Mouse (Mus musculus): ENCODE measurements at regions not wholly inside any gene's neighbourhood (a gene's known extent, or its start where the extent isn't known, plus 50 kb on each side); places are given as distances from the start of the nearest gene placed in this dataset.

GRCm38 (mm10) chr4:31609559-31609958 is 354.3 kb upstream of the Map3k7 start:
- Histone ChIP-seq H3K9ac (no peak overlapping the region), H3K9me3 (replicated peaks) (no peaks in the 10 kb centered on the region), H3K27me3 (no peaks in the 10 kb centered on the region), H3K4me2 (no peak overlapping the region), H3K4me1 (peaks cover 15% of the 10 kb centered on the region), H3K27ac (no peak overlapping the region), H3K36me3 (no peaks in the 10 kb centered on the region), H3K4me3 (replicated peaks) (no peak overlapping the region)
- no peak for ATAC-seq (replicated peaks; ENCODE audit: low FRiP score)
- WGBS, result 77% methylated on average over 6 of the region's 6 CpGs

- H3K9ac ChIP-seq, result no peak overlapping the region
- no peak overlapping the region for H3K4me2 ChIP-seq
- 0 out of 2 replicates have a peak, but pooled peaks have one; percentile 75 for ATAC-seq (replicated peaks; ENCODE audit: low FRiP score)
- H3K27ac ChIP-seq, result peak overlapping the region; percentile 23; the same call in 1 of the 2 replicates
- peaks cover 15% of the 10 kb centered on the region for H3K4me1 ChIP-seq
- H3K27me3 ChIP-seq, result no peaks in the 10 kb centered on the region
- H3K9me3 ChIP-seq (replicated peaks), result no peaks in the 10 kb centered on the region
- 42% methylated on average over 8 of the region's 8 CpGs for WGBS
- H3K36me3 ChIP-seq, result no peaks in the 10 kb centered on the region
- no peak overlapping the region for H3K4me3 ChIP-seq (replicated peaks)
These were observed 351.6 kb upstream of the Map3k7 start for GRCm38 (mm10) chr4:31612147-31612824.

- WGBS, result 40% methylated on average over 9 of the region's 9 CpGs
- no peak overlapping the region for H3K4me3 ChIP-seq (replicated peaks)
- no peak overlapping the region for H3K4me2 ChIP-seq
- H3K9me3 ChIP-seq (replicated peaks), result no peaks in the 10 kb centered on the region
- peaks cover 15% of the 10 kb centered on the region for H3K4me1 ChIP-seq
- H3K27me3 ChIP-seq, result no peaks in the 10 kb centered on the region
- H3K9ac ChIP-seq, result no peak overlapping the region
- ATAC-seq (replicated peaks; ENCODE audit: low FRiP score), result peak; percentile 73; the same call in 1 of the 2 replicates
- H3K27ac ChIP-seq, result peak overlapping the region; percentile 23; the same call in 1 of the 2 replicates
- no peaks in the 10 kb centered on the region for H3K36me3 ChIP-seq
These were observed 350.9 kb upstream of the Map3k7 start for GRCm38 (mm10) chr4:31612825-31613514.

GRCm38 (mm10) chr4:31617572-31617971 is 346.3 kb upstream of the Map3k7 start:
- H3K4me3 ChIP-seq (replicated peaks), result no peak overlapping the region
- 73% methylated on average over 7 of the region's 7 CpGs for WGBS
- no peaks in the 10 kb centered on the region for H3K36me3 ChIP-seq
- H3K27ac ChIP-seq, result no peak overlapping the region
- H3K4me1 ChIP-seq, result peaks cover 16% of the 10 kb centered on the region
- H3K9ac ChIP-seq, result no peak overlapping the region
- no peaks in the 10 kb centered on the region for H3K27me3 ChIP-seq
- no peak for ATAC-seq (replicated peaks; ENCODE audit: low FRiP score)
- H3K9me3 ChIP-seq (replicated peaks), result no peaks in the 10 kb centered on the region
- no peak overlapping the region for H3K4me2 ChIP-seq

GRCm38 (mm10) chr4:31618026-31618425 is 345.9 kb upstream of the Map3k7 start:
- H3K27me3 ChIP-seq, result no peaks in the 10 kb centered on the region
- no peaks in the 10 kb centered on the region for H3K36me3 ChIP-seq
- no peak overlapping the region for H3K4me3 ChIP-seq (replicated peaks)
- WGBS, result 49% methylated on average over 4 of the region's 4 CpGs
- peaks cover 13% of the 10 kb centered on the region for H3K4me1 ChIP-seq
- H3K27ac ChIP-seq, result no peak overlapping the region
- no peak overlapping the region for H3K4me2 ChIP-seq
- no peak for ATAC-seq (replicated peaks; ENCODE audit: low FRiP score)
- no peak overlapping the region for H3K9ac ChIP-seq
- H3K9me3 ChIP-seq (replicated peaks), result no peaks in the 10 kb centered on the region

DNA sequence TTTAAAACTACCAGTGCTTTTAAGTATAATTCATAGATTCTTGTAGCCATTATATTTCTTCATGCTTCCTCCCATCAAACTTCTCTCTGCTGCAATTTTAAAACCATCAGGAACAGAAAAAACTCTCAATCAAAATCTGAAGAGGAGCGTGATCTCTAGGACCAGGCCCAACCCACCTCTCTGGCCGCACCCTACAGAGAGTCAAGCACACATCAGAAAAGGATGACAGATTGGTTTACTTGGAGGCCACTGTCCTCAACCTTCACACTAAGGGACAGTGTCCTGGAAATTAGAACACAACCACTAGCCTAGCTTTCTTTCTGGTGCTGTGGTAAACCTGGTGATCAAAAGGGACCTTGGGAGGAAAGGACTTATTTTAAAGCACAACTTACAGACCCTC is 342.7 kb upstream of the Map3k7 start:
- WGBS, result 90% methylated on average over 2 of the region's 2 CpGs
- Histone ChIP-seq H3K9ac (no peak overlapping the region), H3K36me3 (no peaks in the 10 kb centered on the region), H3K4me1 (peaks cover 6% of the 10 kb centered on the region; the same call in 1 of the 2 replicates), H3K4me3 (replicated peaks) (no peak overlapping the region), H3K27me3 (no peaks in the 10 kb centered on the region), H3K4me2 (no peak overlapping the region), H3K27ac (no peak overlapping the region), H3K9me3 (replicated peaks) (no peaks in the 10 kb centered on the region)
- no peak for ATAC-seq (replicated peaks; ENCODE audit: low FRiP score)

DNA sequence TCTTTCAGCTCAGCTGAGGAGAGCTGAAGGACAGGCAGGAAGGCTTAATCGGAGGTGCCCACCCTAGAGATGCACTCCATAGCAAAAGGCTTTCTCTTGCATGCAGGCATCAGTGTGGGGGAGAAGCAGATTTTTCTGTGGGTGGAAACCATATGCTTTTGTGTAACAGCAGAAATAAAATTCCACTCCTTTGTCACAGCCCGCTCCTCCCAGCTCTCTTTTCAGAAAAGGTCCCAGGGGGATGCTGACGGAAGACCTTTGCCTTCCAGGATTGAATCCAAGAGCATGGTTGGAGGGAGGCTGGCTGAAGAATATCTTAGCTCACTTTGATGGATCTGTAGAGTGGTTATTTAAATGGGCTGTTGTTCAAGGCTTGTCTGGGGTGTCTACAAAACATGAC is 336.8 kb upstream of the Map3k7 start:
- 51% methylated on average over 3 of the region's 3 CpGs for WGBS
- no peaks in the 10 kb centered on the region for H3K36me3 ChIP-seq

DNA sequence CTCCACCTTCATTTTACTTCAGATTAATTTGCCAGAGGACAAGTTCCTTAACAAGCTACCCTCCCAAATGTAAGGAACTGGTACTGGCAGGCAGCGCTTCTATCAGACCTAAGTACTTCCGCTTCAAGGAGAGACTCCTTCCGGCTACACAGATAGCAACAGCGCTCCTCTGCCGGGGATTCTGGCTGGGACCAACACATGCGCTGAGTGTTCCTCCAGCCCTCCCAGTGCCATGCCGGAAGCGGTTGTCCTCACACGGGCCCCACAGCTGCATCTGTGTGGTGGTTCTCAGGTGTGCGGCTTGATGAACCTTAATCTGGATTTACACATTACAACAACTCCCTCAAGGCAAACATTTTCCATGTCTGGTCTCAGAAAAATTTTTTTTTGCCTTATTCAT is 336.1 kb upstream of the Map3k7 start:
- H3K36me3 ChIP-seq, result no peaks in the 10 kb centered on the region
- WGBS, result 90% methylated on average over 10 of the region's 10 CpGs
- no peak overlapping the region for H3K27ac ChIP-seq
- no peaks in the 10 kb centered on the region for H3K9me3 ChIP-seq (replicated peaks)
- ATAC-seq (replicated peaks; ENCODE audit: low FRiP score), result no peak
- H3K4me1 ChIP-seq, result 0 out of 2 replicates have a peak, but pooled peaks cover 5% of the 10 kb centered on the region
- H3K4me3 ChIP-seq (replicated peaks), result no peak overlapping the region
- no peaks in the 10 kb centered on the region for H3K27me3 ChIP-seq
- H3K9ac ChIP-seq, result no peak overlapping the region
- H3K4me2 ChIP-seq, result no peak overlapping the region

More for the DNA sequence above, 336.8 kb upstream of the Map3k7 start:
- Histone ChIP-seq H3K27ac (no peak overlapping the region), H3K9ac (no peak overlapping the region), H3K27me3 (no peaks in the 10 kb centered on the region), H3K4me2 (no peak overlapping the region), H3K4me1 (0 out of 2 replicates have a peak, but pooled peaks cover 5% of the 10 kb centered on the region), H3K9me3 (replicated peaks) (no peaks in the 10 kb centered on the region), H3K4me3 (replicated peaks) (no peak overlapping the region)
- no peak for ATAC-seq (replicated peaks; ENCODE audit: low FRiP score)

DNA sequence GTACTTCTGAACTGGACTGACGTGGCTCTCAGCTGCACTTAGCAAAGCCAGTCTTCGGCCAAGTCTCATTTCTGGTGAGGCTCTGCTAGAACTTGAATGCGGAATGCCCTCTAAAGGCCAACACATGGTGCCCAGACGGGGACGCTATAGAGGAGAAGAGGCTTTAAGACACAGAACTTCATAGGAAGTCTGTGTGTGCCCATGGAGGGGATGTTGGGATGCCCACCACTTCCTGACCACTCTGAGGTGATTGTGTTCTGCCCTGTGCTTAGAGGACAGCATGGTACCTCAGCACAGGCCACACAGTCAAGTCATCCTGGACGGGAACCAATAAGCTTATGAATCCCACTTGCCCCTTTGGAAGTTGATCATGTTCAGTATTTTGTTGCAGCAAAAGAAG is 325.3 kb upstream of the Map3k7 start:
- no peak overlapping the region for H3K4me3 ChIP-seq (replicated peaks)
- 92% methylated on average over 6 of the region's 6 CpGs for WGBS
- H3K4me2 ChIP-seq, result no peak overlapping the region
- no peaks in the 10 kb centered on the region for H3K36me3 ChIP-seq
- no peak for ATAC-seq (replicated peaks; ENCODE audit: low FRiP score)
- H3K27me3 ChIP-seq, result no peaks in the 10 kb centered on the region
- H3K27ac ChIP-seq, result no peak overlapping the region
- H3K9me3 ChIP-seq (replicated peaks), result no peaks in the 10 kb centered on the region
- H3K9ac ChIP-seq, result no peak overlapping the region
- peaks cover 11% of the 10 kb centered on the region for H3K4me1 ChIP-seq

- Histone ChIP-seq H3K27me3 (no peaks in the 10 kb centered on the region), H3K4me3 (replicated peaks) (no peak overlapping the region), H3K4me2 (0 out of 2 replicates have a peak overlapping the region, but pooled peaks have one; percentile 12), H3K4me1 (peaks cover 11% of the 10 kb centered on the region), H3K27ac (no peak overlapping the region), H3K9ac (no peak overlapping the region), H3K9me3 (replicated peaks) (no peaks in the 10 kb centered on the region), H3K36me3 (no peaks in the 10 kb centered on the region)
- ATAC-seq (replicated peaks; ENCODE audit: low FRiP score), result peak; percentile 93
- 42% methylated on average over 9 of the region's 9 CpGs for WGBS
These were observed 321.7 kb upstream of the Map3k7 start for GRCm38 (mm10) chr4:31642161-31642560.

DNA sequence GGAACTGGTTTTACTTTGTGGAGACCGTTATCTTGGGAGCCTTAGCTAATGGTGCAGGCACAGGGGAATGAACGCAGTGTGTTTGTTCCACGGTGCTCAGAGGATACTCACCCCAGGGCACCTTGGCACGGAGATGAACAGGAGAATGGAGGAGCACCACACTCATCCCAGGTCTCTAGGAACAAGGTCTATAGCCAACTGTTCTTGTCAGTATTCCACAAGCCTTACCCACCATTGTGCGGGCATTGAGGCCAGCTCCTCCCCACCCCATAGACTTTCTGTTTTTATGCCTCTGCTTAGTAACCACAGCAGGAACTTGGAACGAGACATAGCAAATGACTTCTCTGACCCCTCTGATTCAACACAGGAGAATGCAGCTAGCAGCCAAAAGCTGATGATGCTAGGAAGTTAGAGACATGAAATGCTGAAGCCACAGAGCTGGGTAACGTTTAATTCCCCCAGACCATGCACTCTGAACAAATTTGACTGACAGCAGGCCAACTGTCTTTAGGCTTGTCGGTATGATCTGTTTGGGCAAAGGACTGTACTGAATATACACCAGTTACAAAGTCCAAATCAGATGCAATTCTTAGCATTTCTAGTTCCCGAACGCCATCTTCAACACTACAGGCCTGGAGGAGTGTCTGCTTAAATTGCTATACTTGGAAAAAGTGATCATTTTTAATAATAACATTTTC is 321.2 kb upstream of the Map3k7 start:
- no peak overlapping the region for H3K4me3 ChIP-seq (replicated peaks)
- 56% methylated on average over 10 of the region's 10 CpGs for whole genome bisulfite sequencing

More for the DNA sequence above, 321.2 kb upstream of the Map3k7 start:
- 0 out of 2 replicates have a peak overlapping the region, but pooled peaks have one; percentile 12 for H3K4me2 ChIP-seq
- no peak overlapping the region for H3K27ac ChIP-seq
- H3K9ac ChIP-seq, result no peak overlapping the region
- ATAC-seq (replicated peaks; ENCODE audit: low FRiP score), result peak; percentile 57
- H3K27me3 ChIP-seq, result no peaks in the 10 kb centered on the region
- H3K36me3 ChIP-seq, result no peaks in the 10 kb centered on the region
- H3K9me3 ChIP-seq (replicated peaks), result no peaks in the 10 kb centered on the region
- H3K4me1 ChIP-seq, result peaks cover 11% of the 10 kb centered on the region

All from kidney, embryonic 15.5 days (tissue).